Mouse (Mus musculus) heart, postnatal 36 days (tissue): ENCODE data around the gene Parp11. TPM values are rescaled to one million over a fixed set of nuclear protein-coding genes. Genes with fewer than 3 reads are reported as not detected.
A peak's percentile ranks its signal among the peaks of the same experiment; 100 is the strongest.

Experiments
- DNase-seq, 2 experiments: peaks; one replicate each; pipeline ENCODE4 v3.0.0; 2021 to 2022
- intact Hi-C: fragments of 180-260 bp; cut with DNase I; formaldehyde crosslinking; loops from one replicate; pipeline ENCODE4 v1.15.1; 2025
- total RNA-seq, 2 experiments: library from RNA; stranded (reverse); gene quantifications; 2 replicates each; pipeline ENCODE4 v1.2.3; 2021

Parp11 gene
- total RNA-seq: 1 to 10 TPM; 6.8 to 7.2 TPM

- peak; percentile 73 to 77 for DNase-seq
- intact Hi-C loops: loop anchor here (1.0 to 5.0 kb wide), 3 partner anchors 121 to 494 kb away; no protein-coding TSS in a partner anchor
These were observed at the start of gene Parp11 for GRCm38 (mm10) chr6:127446436-127446890. Gene Parp11, plus strand, starts transcription at chr6:127446840.

- DNase-seq: no peak
- intact Hi-C loops: no loop called here
These were observed 48.6 kb upstream of the Parp11 start for GRCm38 (mm10) chr6:127398073-127398472.

GRCm38 (mm10) chr6:127401419-127401818 is 45.2 kb upstream of the Parp11 start:
- intact Hi-C loops: no loop called here
- DNase-seq: no peak

GRCm38 (mm10) chr6:127404070-127404810 is 42.4 kb upstream of the Parp11 start:
- peak in 1 of 2 experiments; percentile 6 for DNase-seq
- intact Hi-C loops: no loop called here

GRCm38 (mm10) chr6:127405682-127406081 is 41.0 kb upstream of the Parp11 start:
- no peak for DNase-seq
- intact Hi-C loops: no loop called here

- DNase-seq: no peak
- intact Hi-C loops: no loop called here
These were observed 38.9 kb upstream of the Parp11 start for GRCm38 (mm10) chr6:127407742-127408141.

- no peak for DNase-seq
- intact Hi-C loops: no loop called here
These were observed 29.0 kb upstream of the Parp11 start for GRCm38 (mm10) chr6:127417525-127418184.

GRCm38 (mm10) chr6:127418322-127418721 is 28.3 kb upstream of the Parp11 start:
- intact Hi-C loops: no loop called here
- no peak for DNase-seq

- intact Hi-C loops: no loop called here
- DNase-seq: no peak
These were observed 26.5 kb upstream of the Parp11 start for GRCm38 (mm10) chr6:127420115-127420514.

GRCm38 (mm10) chr6:127425095-127425494 is 21.5 kb upstream of the Parp11 start:
- intact Hi-C loops: no loop called here
- no peak for DNase-seq

GRCm38 (mm10) chr6:127430716-127431115 is 15.9 kb upstream of the Parp11 start:
- intact Hi-C loops: no loop called here
- DNase-seq: no peak

GRCm38 (mm10) chr6:127431196-127431766 is 15.4 kb upstream of the Parp11 start:
- no peak for DNase-seq
- intact Hi-C loops: no loop called here

- DNase-seq: no peak
- intact Hi-C loops: no loop called here
These were observed 12.6 kb upstream of the Parp11 start for GRCm38 (mm10) chr6:127433886-127434647.

- intact Hi-C loops: no loop called here
- no peak for DNase-seq
These were observed 12.0 kb upstream of the Parp11 start for GRCm38 (mm10) chr6:127434648-127434984.

GRCm38 (mm10) chr6:127439063-127439462 is 7.6 kb upstream of the Parp11 start:
- DNase-seq: no peak
- intact Hi-C loops: no loop called here

GRCm38 (mm10) chr6:127439540-127440195 is 7.0 kb upstream of the Parp11 start:
- intact Hi-C loops: no loop called here
- DNase-seq: no peak

- intact Hi-C loops: no loop called here
These were observed 6.1 kb upstream of the Parp11 start for GRCm38 (mm10) chr6:127440416-127441104.

GRCm38 (mm10) chr6:127442584-127442983 is 4.1 kb upstream of the Parp11 start:
- intact Hi-C loops: no loop called here
- no peak for DNase-seq

More at GRCm38 (mm10) chr6:127440416-127441104, 6.1 kb upstream of the Parp11 start:
- no peak for DNase-seq

GRCm38 (mm10) chr6:127443910-127444309 is 2.7 kb upstream of the Parp11 start:
- intact Hi-C loops: no loop called here

GRCm38 (mm10) chr6:127444466-127444865 is 2.2 kb upstream of the Parp11 start:
- intact Hi-C loops: no loop called here
- DNase-seq: peak in 1 of 2 experiments; percentile 18

More at GRCm38 (mm10) chr6:127443910-127444309, 2.7 kb upstream of the Parp11 start:
- no peak for DNase-seq
